Mouse (Mus musculus) kidney, embryonic 16.5 days (tissue): ENCODE measurements around the gene Tmed6. TPM values are rescaled to one million over a fixed set of nuclear protein-coding genes. Genes with fewer than 3 reads are reported as not detected.
A peak's percentile ranks its signal among the peaks of the same experiment; 100 is the strongest.

Experiments used
- ATAC-seq: fragments of 200-750 bp; cut with Nextera tagmentation; 2 replicates; pipeline ENCODE4 v1.8.0; 2017; ENCODE audit warnings: moderate TSS enrichment; ENCODE audit not compliant: low FRiP score, low TSS enrichment
- H3K27ac ChIP-seq: fragments of 300-500 bp; sonication (generic); 2 replicates; pipeline ENCODE4 v1.5.1; 2014; ENCODE audit warnings: low read length
- H3K27me3 ChIP-seq: fragments of 300-500 bp; sonication (generic); 2 replicates; pipeline ENCODE4 v1.6.1; 2014; ENCODE audit warnings: low read length, control low read depth, mixed read lengths; ENCODE audit not compliant: insufficient read depth
- H3K36me3 ChIP-seq: fragments of 300-500 bp; sonication (generic); 2 replicates; pipeline ENCODE4 v1.6.1; 2014; ENCODE audit warnings: low read length, control low read depth, mixed read lengths; ENCODE audit not compliant: insufficient read depth
- H3K4me1 ChIP-seq: fragments of 300-500 bp; sonication (generic); 2 replicates; pipeline ENCODE4 v1.6.1; 2014; ENCODE audit warnings: low read length, control low read depth, mixed read lengths; ENCODE audit not compliant: insufficient read depth
- H3K4me2 ChIP-seq: fragments of 300-500 bp; sonication (generic); replicated peaks from 2 replicates; pipeline ENCODE4 v1.6.1; 2014; ENCODE audit warnings: low read depth, low read length
- H3K4me3 ChIP-seq: fragments of 300-500 bp; sonication (generic); 2 replicates; pipeline ENCODE4 v1.5.1; 2014; ENCODE audit warnings: mild to moderate bottlenecking, low read length
- H3K9ac ChIP-seq: fragments of 300-500 bp; sonication (generic); replicated peaks from 2 replicates; pipeline ENCODE4 v1.6.1; 2014; ENCODE audit warnings: low read length
- H3K9me3 ChIP-seq: fragments of 300-500 bp; sonication (generic); 2 replicates; pipeline ENCODE4 v1.6.1; 2016; ENCODE audit warnings: low read length, control low read depth
- WGBS: fragments of 180-500 bp; shearing (Covaris S2); extraction: QIAGEN DNeasy Blood & Tissue Kit; methylation state at CpG from one replicate; pipeline ENCODE4 v1.1.7; 2014; 5-methylcytosine and 5-hydroxymethylcytosine counted together
- polyA plus RNA-seq: library from polyadenylated mRNA; unstranded; fragments of >200 nt; fragmentation: Nextera tagmentation; extraction: Ambion mirVana; gene quantifications from 2 replicates; pipeline ENCODE4 v1.2.1, GENCODE M21; 2015

The Tmed6 gene
- 25.3 and 27.7 TPM in 2 replicates for polyA plus RNA-seq

GRCm38 (mm10) chr8:107065511-107066496, at the start of gene Tmed6:
Gene Tmed6 (minus strand): TSS chr8:107065644.
- no peak within 1 kb of the TSS for H3K9ac ChIP-seq
- no peak within 1 kb of the TSS; the same call in 1 of the 2 replicates for H3K4me2 ChIP-seq
- H3K4me1 ChIP-seq = peaks cover 8% of the 10 kb centered on the region; the same call in 1 of the 2 replicates
- no peaks in the 10 kb centered on the region for H3K9me3 ChIP-seq
- no peak within 1 kb of the TSS for H3K4me3 ChIP-seq
- peaks cover 11% of the 10 kb centered on the region for H3K36me3 ChIP-seq
- peak; percentile 72 for ATAC-seq
- WGBS = 48% methylated on average over 17 of the region's 17 CpGs
- peak within 1 kb of the TSS; percentile 65 for H3K27ac ChIP-seq
- no peaks in the 10 kb centered on the region for H3K27me3 ChIP-seq

GRCm38 (mm10) chr8:107115008-107115320, 49.5 kb upstream of the Tmed6 start:
- Histone ChIP-seq H3K9ac (peak overlapping the region; percentile 15), H3K36me3 (no peaks in the 10 kb centered on the region), H3K4me3 (peak overlapping the region; percentile 11; the same call in 1 of the 2 replicates), H3K4me2 (peak overlapping the region; percentile 40), H3K27ac (peak overlapping the region; percentile 88), H3K27me3 (no peaks in the 10 kb centered on the region), H3K9me3 (no peaks in the 10 kb centered on the region), H3K4me1 (peaks cover 58% of the 10 kb centered on the region)
- ATAC-seq = 0 out of 2 replicates have a peak, but pooled peaks have one; percentile 5
- 22% methylated on average over 10 of the region's 10 CpGs for WGBS

GRCm38 (mm10) chr8:107114150-107115007, 48.9 kb upstream of the Tmed6 start:
- peak overlapping the region; percentile 88 for H3K27ac ChIP-seq
- ATAC-seq = peak; percentile 20; the same call in 1 of the 2 replicates
- H3K4me2 ChIP-seq = peak overlapping the region; percentile 40
- H3K27me3 ChIP-seq = no peaks in the 10 kb centered on the region
- H3K36me3 ChIP-seq = no peaks in the 10 kb centered on the region
- H3K9ac ChIP-seq = peak overlapping the region; percentile 15
- 25% methylated on average over 19 of the region's 19 CpGs for WGBS
- H3K4me1 ChIP-seq = peaks cover 52% of the 10 kb centered on the region
- no peaks in the 10 kb centered on the region for H3K9me3 ChIP-seq
- peak overlapping the region; percentile 11; the same call in 1 of the 2 replicates for H3K4me3 ChIP-seq

- no peak for ATAC-seq
- no peak overlapping the region for H3K4me2 ChIP-seq
- no peaks in the 10 kb centered on the region for H3K36me3 ChIP-seq
- no peaks in the 10 kb centered on the region for H3K27me3 ChIP-seq
- no peaks in the 10 kb centered on the region for H3K9me3 ChIP-seq
- no peak overlapping the region for H3K27ac ChIP-seq
- H3K9ac ChIP-seq = no peak overlapping the region
- 77% methylated on average over 4 of the region's 4 CpGs for WGBS
- H3K4me1 ChIP-seq = peaks cover 50% of the 10 kb centered on the region
- no peak overlapping the region for H3K4me3 ChIP-seq
Observed at GRCm38 (mm10) chr8:107113209-107113608, 47.8 kb upstream of the Tmed6 start.

- Histone ChIP-seq H3K9me3 (no peaks in the 10 kb centered on the region), H3K4me2 (no peak overlapping the region), H3K9ac (no peak overlapping the region), H3K27me3 (no peaks in the 10 kb centered on the region), H3K36me3 (no peaks in the 10 kb centered on the region), H3K4me3 (no peak overlapping the region), H3K4me1 (peaks cover 37% of the 10 kb centered on the region), H3K27ac (no peak overlapping the region)
- no peak for ATAC-seq
- WGBS = 80% methylated on average over 9 of the region's 11 CpGs
Observed at GRCm38 (mm10) chr8:107111340-107112105, 46.1 kb upstream of the Tmed6 start.

- WGBS = 63% methylated on average over 9 of the region's 9 CpGs
- no peak overlapping the region for H3K9ac ChIP-seq
- no peaks in the 10 kb centered on the region for H3K36me3 ChIP-seq
- H3K27me3 ChIP-seq = no peaks in the 10 kb centered on the region
- no peak overlapping the region for H3K27ac ChIP-seq
- H3K4me3 ChIP-seq = no peak overlapping the region
- no peak overlapping the region for H3K4me2 ChIP-seq
- H3K4me1 ChIP-seq = peaks cover 32% of the 10 kb centered on the region
- no peaks in the 10 kb centered on the region for H3K9me3 ChIP-seq
- no peak for ATAC-seq
Observed at GRCm38 (mm10) chr8:107110629-107111330, 45.3 kb upstream of the Tmed6 start.

GRCm38 (mm10) chr8:107109816-107110435, 44.5 kb upstream of the Tmed6 start:
- H3K9me3 ChIP-seq = no peaks in the 10 kb centered on the region
- H3K9ac ChIP-seq = no peak overlapping the region
- no peaks in the 10 kb centered on the region for H3K27me3 ChIP-seq
- no peak overlapping the region for H3K4me3 ChIP-seq
- ATAC-seq = no peak
- H3K4me1 ChIP-seq = peaks cover 28% of the 10 kb centered on the region
- no peak overlapping the region for H3K27ac ChIP-seq
- 78% methylated on average over 5 of the region's 5 CpGs for WGBS
- H3K4me2 ChIP-seq = no peak overlapping the region
- H3K36me3 ChIP-seq = no peaks in the 10 kb centered on the region

- Histone ChIP-seq H3K9ac (peak overlapping the region; percentile 16; the same call in 1 of the 2 replicates), H3K4me3 (no peak overlapping the region), H3K4me1 (peaks cover 21% of the 10 kb centered on the region), H3K36me3 (no peaks in the 10 kb centered on the region), H3K4me2 (peak overlapping the region; percentile 18; the same call in 1 of the 2 replicates), H3K9me3 (no peaks in the 10 kb centered on the region), H3K27me3 (no peaks in the 10 kb centered on the region), H3K27ac (no peak overlapping the region)
- WGBS = 65% methylated on average over 23 of the region's 23 CpGs
- no peak for ATAC-seq
Observed at GRCm38 (mm10) chr8:107108978-107109720, 43.7 kb upstream of the Tmed6 start.
